In genomic region chr19:41919471-41919870, GRCm38 (mm10) we compare ENCODE assay signal across 1 mouse cellular context.
TF ChIP-seq lines count a peak whose summit lies in the region.

No protein-coding gene starts in this region.

TF ChIP-seq in CH12.LX, 34 proteins besides CTCF, POLR2A, EP300 and RAD21:
- TF ChIP-seq POLR2AphosphoS2 (IDR thresholded peaks at IDR 0.05; ENCODE audit: low read depth, low read length), result peak; percentile 78
- TF ChIP-seq MYC (IDR thresholded peaks at IDR 0.05; ENCODE audit: low read depth, low read length), result no peak
- no peak for TF ChIP-seq ZC3H11A (IDR thresholded peaks at IDR 0.05; ENCODE audit: low read depth, low read length)
